Mouse (Mus musculus) left cerebral cortex, postnatal 36 days (tissue): Measurements from ENCODE around the gene Ubiad1. TPM values are rescaled to one million over a fixed set of nuclear protein-coding genes. Genes with fewer than 3 reads are reported as not detected.

Experiments used
- DNase-seq, 2 experiments: peaks; one replicate each; pipeline ENCODE4 v3.0.0; 2021 to 2022; ENCODE audit warnings: low spot score in 2 of 2, mixed read lengths in 1 of 2
- intact Hi-C: fragments of 180-260 bp; cut with DNase I; formaldehyde crosslinking; loops from one replicate; pipeline ENCODE4 v1.15.1; 2025
- total RNA-seq, 2 experiments: library from RNA; stranded (reverse); gene quantifications; 2 replicates each; pipeline ENCODE4 v1.2.3; 2021

Gene Ubiad1
- total RNA-seq, 2 experiments from 2014 or later: 8.3 to 8.6 TPM

DNA sequence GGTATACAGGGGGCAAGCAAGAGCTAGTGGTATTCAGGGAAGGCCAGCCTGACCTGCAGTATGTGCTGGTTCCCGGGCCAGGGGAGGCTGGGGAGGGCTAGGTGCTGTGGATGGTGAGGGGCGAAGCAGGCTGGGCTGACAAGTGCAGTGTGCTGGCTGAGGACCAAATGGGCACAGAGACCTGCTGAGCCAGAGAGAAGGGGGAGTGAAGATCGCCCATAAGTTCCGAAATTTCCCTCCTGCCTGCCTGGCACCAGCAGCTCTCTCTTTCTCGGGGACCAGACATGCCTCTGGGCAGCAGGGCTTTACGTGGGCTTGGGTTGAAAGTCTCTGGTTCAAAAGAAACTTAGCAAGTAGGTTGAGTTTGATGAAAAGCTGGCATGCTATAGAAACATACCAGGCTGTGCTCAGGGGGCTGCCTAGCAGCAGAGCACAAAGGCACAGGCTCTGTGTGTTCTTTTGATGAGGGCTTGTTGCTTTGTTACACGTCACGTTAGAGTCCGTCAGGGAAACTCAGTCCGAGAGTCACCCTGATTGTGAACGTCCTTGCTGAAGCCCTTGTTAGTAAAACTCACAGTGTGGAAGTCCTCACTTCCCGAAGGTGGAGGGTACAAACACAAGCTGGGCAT, 16.2 kb upstream of the Ubiad1 start:
- intact Hi-C loops: no loop called here
- DNase-seq: no peak

DNA sequence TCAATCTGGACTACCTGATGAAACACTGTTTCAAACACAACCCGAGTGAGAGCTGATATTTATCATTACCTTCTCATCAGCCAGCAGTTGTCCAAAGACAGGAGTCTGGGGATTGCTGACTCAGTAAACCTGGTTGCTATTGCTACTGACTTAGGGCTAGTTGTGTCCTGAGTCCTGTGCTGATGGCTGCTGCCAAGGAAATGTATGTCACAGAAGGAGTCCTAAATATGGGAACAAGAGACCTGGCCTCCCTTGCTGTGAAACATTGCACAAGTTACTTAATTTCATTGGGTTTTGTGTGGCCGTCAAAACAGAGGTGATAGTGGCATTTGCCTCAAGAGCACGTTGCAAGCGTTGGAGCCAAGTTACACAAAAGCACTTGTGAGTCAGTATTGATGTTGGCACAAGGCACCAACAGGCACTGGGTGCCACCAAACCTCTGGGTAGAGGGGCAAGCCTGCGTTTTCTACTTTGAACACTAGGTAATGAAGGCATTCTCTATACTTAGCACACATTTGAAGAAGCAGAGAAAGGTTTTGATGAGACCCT, 11.0 kb upstream of the Ubiad1 start:
- intact Hi-C loops: no loop called here
- no peak for DNase-seq

DNA sequence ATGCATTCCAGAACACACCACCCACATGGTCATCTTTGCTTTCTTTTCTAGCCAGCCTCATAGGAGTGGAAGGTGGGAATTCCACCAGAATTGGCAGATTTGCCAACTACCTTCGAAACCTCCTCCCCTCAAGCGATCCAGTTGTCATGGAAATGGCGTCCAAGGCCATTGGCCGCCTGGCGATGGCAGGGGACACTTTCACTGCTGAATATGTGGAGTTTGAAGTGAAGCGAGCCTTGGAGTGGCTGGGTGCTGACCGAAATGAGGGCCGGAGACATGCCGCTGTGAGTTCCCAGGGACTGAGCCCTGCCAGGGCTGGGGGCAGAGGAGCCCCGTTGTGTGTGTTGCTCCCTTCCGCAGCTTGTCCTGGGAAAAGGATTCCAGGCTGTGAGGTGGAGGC, 9.1 kb upstream of the Ubiad1 start:
- DNase-seq: no peak
- intact Hi-C loops: no loop called here

DNA sequence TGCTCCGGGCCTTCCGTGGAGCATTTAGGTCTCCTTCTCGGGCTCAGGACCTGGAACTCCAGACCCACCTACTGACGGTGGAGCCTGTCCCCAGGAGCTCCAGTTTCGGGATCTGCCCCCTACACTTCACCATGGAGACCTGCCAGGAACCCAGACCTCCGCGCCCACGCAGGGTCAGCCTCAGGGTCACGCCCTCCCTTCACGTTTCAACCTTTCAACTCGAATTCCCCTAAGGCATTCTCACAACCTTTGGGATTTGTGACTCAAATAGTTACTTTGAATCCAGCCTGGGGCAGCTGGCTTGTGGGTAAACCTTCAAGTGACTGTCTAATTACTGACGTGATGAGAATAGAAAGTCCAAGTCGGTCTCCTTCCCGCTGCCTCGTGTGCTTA, 4.3 kb upstream of the Ubiad1 start:
- no peak for DNase-seq
- intact Hi-C loops: no loop called here

DNA sequence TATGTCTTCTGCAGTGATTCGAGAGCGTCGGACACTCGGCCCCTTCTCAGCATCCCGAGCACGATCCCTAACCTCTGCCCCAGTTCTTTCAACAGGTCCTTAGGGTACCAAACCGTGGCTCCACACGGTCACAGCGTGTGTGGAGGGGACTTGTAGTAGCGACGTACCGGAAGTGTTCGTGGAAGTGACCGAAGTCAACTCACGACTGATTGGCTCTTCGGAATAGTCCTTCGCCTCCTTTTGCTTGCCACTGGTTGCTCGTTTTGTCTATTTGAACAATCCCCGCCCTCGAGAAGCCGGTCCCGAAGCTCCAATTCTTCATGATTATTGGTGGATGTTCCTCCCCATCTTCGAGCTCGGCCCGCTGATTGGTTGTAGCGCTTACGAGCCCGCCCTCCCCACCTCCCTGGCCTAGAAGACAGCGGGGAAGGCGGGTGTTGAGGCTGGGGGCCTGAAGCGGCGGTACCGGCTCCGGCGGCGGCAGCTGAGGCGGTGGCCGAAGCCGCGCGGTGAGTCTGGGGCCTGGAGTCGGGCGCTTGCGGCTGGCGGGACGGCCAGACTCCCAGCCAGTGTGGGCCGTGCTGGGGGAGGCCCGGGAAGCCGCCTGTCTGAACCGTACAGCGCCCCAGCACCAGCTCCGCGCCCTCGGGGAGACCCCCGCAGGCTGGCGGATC, 3.7 kb upstream of the Ubiad1 start, which contains the start of gene Mtor:
Gene Mtor, plus strand, starts transcription at position 433 of the 674 bp plus-strand sequence.
- intact Hi-C loops: no loop called here
- DNase-seq: peak; percentile 91 to 94

GRCm38 (mm10) chr4:148442598-148442997, 2.0 kb downstream of the Ubiad1 start:
- intact Hi-C loops: loop anchor here (5.0 kb wide), 1 partner anchor 175 kb away; no protein-coding TSS in a partner anchor
- DNase-seq: no peak

DNA sequence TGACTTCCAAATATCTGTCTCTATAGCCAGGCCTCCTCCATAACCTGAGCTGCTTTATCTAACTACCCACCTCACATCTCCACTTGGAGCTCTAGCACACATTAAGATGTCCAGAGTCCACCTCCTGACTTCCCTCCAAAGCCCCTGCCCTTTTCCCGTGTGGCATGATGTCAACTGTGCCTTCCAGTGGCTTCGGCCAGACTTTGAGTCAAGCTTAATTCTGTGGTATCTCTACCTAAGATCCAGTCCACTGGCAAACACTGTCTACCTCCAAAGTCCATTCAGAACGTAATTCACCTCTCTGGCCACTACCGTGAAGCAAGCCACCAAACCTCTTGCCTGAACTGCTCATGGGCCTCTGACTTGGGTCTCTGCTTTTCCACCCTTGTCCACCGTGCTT, 2.6 kb downstream of the Ubiad1 start:
- intact Hi-C loops: loop anchor here (5.0 kb wide), 1 partner anchor 175 kb away; no protein-coding TSS in a partner anchor
- DNase-seq: no peak

GRCm38 (mm10) chr4:148435657-148436330, 8.8 kb downstream of the Ubiad1 start:
- intact Hi-C loops: loop anchor here (10.0 kb wide), 1 partner anchor 331 kb away; no protein-coding TSS in a partner anchor
- DNase-seq: peak; percentile 35 to 50

- intact Hi-C loops: loop anchor here (10.0 kb wide), 1 partner anchor 330 kb away; no protein-coding TSS in a partner anchor
- no peak for DNase-seq
Measured at GRCm38 (mm10) chr4:148435106-148435505, 9.5 kb downstream of the Ubiad1 start.

DNA sequence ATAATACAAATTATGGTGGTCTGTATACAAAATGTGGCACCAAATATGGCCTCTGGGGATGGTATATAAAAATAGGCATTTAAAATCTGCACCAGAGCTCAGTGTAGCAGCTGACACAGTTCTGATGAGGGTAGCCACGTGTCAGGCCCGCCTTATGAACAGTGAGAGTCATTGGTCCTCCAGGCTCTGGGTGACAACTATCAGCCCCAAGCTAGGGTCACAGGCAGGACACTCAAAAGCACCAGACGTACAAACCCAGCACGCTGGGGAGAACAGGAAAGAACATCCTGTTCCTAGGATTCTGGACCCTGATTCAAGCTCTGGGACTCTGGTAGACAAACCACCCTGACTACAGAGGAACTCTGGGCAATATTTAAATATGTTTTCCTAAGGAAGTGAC, 10.0 kb downstream of the Ubiad1 start:
- intact Hi-C loops: loop anchor here (5.0 to 10.0 kb wide), 2 partner anchors 82 to 330 kb away; no protein-coding TSS in a partner anchor

DNA sequence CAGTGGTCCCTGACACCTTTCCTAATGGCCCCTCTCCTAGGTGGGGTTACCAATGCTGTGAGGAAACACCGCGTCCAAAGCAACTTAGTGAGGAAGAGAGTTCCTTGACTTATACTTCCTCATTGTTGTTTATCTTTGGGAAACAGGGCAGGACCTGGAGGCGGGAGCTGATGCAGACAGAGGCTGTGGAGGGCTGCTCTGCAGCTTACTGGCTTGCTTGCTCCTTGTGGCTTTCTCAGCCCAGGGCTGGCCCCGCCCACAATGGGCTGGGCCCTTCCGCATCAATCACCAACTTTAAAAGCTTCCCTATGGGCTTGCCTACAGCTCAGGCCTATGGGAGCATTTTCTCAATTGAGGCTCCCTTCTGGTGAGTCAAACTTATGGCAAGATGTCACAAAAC, 10.8 kb downstream of the Ubiad1 start:
- intact Hi-C loops: loop anchor here (5.0 to 10.0 kb wide), 2 partner anchors 82 to 329 kb away; no protein-coding TSS in a partner anchor
- DNase-seq: no peak

More for the DNA sequence above, 10.0 kb downstream of the Ubiad1 start:
- DNase-seq: no peak

- DNase-seq: no peak
- intact Hi-C loops: loop anchor here (5.0 to 10.0 kb wide), 2 partner anchors 81 to 329 kb away; no protein-coding TSS in a partner anchor
Measured at GRCm38 (mm10) chr4:148433336-148433735, 11.2 kb downstream of the Ubiad1 start.

- intact Hi-C loops: loop anchor here (5.0 to 10.0 kb wide), 2 partner anchors 80 to 328 kb away; no protein-coding TSS in a partner anchor
- no peak for DNase-seq
Measured at GRCm38 (mm10) chr4:148432488-148432887, 12.1 kb downstream of the Ubiad1 start.

- no peak for DNase-seq
- intact Hi-C loops: loop anchor here (5.0 to 10.0 kb wide), 2 partner anchors 79 to 326 kb away; no protein-coding TSS in a partner anchor
Measured at GRCm38 (mm10) chr4:148430880-148431519, 13.6 kb downstream of the Ubiad1 start.

DNA sequence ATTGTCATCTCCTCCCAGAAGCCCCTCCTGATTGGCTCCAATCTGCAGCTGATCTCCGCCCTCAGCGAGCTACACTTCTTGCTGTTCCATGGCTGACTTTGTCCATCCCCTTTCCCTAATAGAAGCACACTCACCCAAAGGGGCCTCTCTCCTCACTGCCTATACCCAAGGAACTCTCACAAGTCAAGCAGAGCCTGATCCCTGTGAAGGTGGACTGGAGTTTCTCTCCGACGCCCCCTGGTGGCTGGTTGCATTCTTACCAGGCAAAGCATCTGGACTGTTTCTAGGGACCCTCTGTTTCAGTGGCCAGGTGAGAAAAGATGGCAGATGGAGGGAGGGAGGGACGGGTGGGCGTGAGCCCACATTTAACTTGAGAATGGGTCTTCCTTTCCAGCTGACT, 14.9 kb downstream of the Ubiad1 start:
- intact Hi-C loops: loop anchor here (2.0 to 10.0 kb wide), 5 partner anchors 42 to 325 kb away; no protein-coding TSS in a partner anchor
- peak; percentile 49 to 52 for DNase-seq

GRCm38 (mm10) chr4:148429121-148429520, 15.4 kb downstream of the Ubiad1 start:
- intact Hi-C loops: loop anchor here (2.0 to 5.0 kb wide), 3 partner anchors 42 to 258 kb away; no protein-coding TSS in a partner anchor
- DNase-seq: no peak

DNA sequence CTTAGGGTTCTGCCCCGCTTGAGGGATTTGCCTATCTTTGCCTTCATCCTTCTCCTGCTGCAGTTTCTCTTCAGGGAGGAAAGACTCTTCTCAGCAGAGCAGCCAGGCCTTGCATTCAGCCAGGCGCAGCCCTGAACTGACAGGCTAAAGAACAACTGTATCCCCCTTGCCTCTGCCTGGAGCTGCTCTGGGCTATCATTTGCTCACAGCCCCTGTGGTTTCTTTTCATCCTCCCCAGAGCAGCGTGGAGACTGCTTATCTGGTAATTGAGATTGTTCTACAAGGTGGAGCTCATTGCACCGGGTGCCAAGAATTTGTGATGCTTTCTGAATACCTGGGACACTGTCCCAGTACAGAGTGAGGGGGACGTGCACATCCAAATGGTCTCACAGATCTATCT, 16.0 kb downstream of the Ubiad1 start:
- DNase-seq: no peak
- intact Hi-C loops: loop anchor here (2.0 to 5.0 kb wide), 3 partner anchors 41 to 258 kb away; no protein-coding TSS in a partner anchor

- intact Hi-C loops: loop anchor here (5.0 kb wide), 1 partner anchor 40 kb away; no protein-coding TSS in a partner anchor
- DNase-seq: no peak
Measured at GRCm38 (mm10) chr4:148426950-148427850, 17.4 kb downstream of the Ubiad1 start.
